Mouse (Mus musculus): ENCODE measurements around the gene Shb. TPM values are rescaled to one million over a fixed set of nuclear protein-coding genes. Genes with fewer than 3 reads are reported as not detected.

Gene Shb
- polyA plus RNA-seq, 1 experiment from 2014 or later = 7.2 TPM

DNA sequence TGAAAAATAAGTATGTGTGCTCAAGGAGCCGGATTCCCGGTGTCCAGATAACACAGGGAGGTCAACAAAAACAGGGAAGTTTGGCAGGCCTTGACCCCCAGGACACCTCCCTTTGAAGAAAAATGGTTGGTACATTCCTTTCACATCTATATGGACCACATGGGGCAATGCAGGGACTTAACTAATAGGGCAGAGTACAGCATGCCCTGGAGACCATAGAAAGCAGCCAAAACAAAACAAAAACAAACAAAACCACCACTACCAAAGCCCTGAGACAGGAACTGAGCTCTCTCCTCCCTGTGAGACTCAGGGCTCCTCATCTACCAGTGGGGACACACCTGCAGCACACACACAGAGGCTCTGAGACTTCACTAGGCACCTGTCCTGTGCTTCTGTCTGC lies 18.9 kb downstream of the Shb start:
- peak overlapping the region; percentile 38 for H3K4me2 ChIP-seq
- H3K27ac ChIP-seq = peak overlapping the region; percentile 62
- no peak overlapping the region for H3K4me3 ChIP-seq
- H3K36me3 ChIP-seq (ENCODE audit: poor library complexity, severe bottlenecking) = no peaks in the 10 kb centered on the region
- 54% methylated on average over 2 of the region's 2 CpGs for WGBS
- no peaks in the 10 kb centered on the region for H3K9me3 ChIP-seq (replicated peaks)
- peaks cover 73% of the 10 kb centered on the region for H3K4me1 ChIP-seq
- H3K9ac ChIP-seq = peak overlapping the region; percentile 35; the same call in 1 of the 2 replicates
- H3K27me3 ChIP-seq = no peaks in the 10 kb centered on the region; the same call in 1 of the 2 replicates
- ATAC-seq = no peak

DNA sequence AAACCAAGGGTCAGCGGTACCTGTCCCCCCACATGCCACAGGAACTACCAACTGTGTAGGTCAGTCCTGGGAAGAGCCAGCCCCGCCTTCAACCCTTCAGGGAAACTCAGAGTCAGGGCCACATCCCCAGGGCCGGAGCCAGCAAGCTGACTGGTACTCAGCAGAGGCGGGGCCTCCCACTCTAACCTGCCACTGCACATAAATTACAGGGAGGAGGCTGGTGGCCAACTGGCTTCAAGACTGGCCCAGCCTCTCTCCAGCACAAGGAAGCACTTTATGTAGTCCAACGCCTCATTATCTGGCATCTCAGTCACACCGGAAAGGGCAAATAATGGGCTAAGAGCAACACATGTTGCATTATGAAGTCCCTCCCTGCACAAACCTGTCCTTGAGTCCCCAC lies 22.1 kb downstream of the Shb start:
- Histone ChIP-seq H3K4me3 (no peak overlapping the region), H3K27ac (no peak overlapping the region), H3K9me3 (replicated peaks) (no peaks in the 10 kb centered on the region), H3K36me3 (ENCODE audit: poor library complexity, severe bottlenecking) (no peaks in the 10 kb centered on the region), H3K4me1 (peaks cover 69% of the 10 kb centered on the region), H3K4me2 (peak overlapping the region; percentile 10; the same call in 1 of the 2 replicates), H3K9ac (no peak overlapping the region), H3K27me3 (no peaks in the 10 kb centered on the region)
- ATAC-seq = no peak
- 49% methylated on average over 6 of the region's 6 CpGs for WGBS

DNA sequence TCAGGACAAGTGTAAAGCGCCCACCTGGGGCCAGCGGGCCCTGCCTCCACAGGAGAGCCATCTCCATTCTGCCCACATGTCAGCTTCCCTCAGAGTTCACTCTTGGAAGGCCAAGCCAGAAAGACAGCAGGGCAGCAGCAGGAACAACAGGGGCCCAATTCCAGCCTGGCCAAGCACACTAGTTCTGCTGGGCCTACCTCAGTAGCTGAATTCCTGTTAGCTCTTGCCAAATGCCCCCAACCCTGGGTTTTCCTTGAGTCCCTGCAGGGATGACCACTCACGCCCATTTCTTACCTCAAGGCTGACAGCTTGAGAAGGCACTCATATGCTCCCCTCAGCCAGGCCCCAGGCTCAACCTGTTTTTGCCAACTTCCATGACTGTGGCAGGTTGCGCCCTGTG lies 22.9 kb downstream of the Shb start:
- H3K27me3 ChIP-seq = no peaks in the 10 kb centered on the region
- 81% methylated on average over 4 of the region's 4 CpGs for WGBS
- no peak overlapping the region for H3K9ac ChIP-seq
- ATAC-seq = no peak
- H3K4me1 ChIP-seq = peaks cover 65% of the 10 kb centered on the region
- no peak overlapping the region for H3K4me3 ChIP-seq
- no peak overlapping the region for H3K4me2 ChIP-seq
- H3K36me3 ChIP-seq (ENCODE audit: poor library complexity, severe bottlenecking) = no peaks in the 10 kb centered on the region
- H3K27ac ChIP-seq = peak overlapping the region; percentile 67; the same call in 1 of the 2 replicates
- H3K9me3 ChIP-seq (replicated peaks) = no peaks in the 10 kb centered on the region

DNA sequence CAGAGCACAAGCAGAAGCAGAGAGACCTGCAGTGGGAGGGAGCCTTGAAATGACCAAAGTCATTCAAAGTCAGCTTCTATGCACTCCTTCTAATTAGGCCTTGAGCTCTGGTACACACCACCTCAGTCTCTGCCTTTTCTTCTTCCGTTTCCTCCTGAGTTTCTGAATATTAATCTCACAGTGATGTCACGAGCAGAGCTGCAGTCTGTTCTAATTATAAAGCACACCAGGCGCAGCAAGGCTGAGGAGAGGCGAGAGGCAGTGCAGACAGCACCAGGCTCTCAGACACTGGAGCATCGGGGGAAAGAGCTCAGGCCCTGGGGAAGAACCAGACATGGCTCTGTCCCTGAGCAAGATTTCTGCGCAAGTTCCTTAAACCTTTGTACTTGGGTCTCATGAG lies 23.8 kb downstream of the Shb start:
- H3K4me2 ChIP-seq = no peak overlapping the region
- H3K9me3 ChIP-seq (replicated peaks) = no peaks in the 10 kb centered on the region
- peak; percentile 66 for ATAC-seq
- peak overlapping the region; percentile 43; the same call in 1 of the 2 replicates for H3K9ac ChIP-seq
- peaks cover 65% of the 10 kb centered on the region for H3K4me1 ChIP-seq
- no peaks in the 10 kb centered on the region for H3K27me3 ChIP-seq
- no peaks in the 10 kb centered on the region for H3K36me3 ChIP-seq (ENCODE audit: poor library complexity, severe bottlenecking)
- WGBS = 30% methylated on average over 6 of the region's 6 CpGs
- no peak overlapping the region for H3K4me3 ChIP-seq
- peak overlapping the region; percentile 67 for H3K27ac ChIP-seq

DNA sequence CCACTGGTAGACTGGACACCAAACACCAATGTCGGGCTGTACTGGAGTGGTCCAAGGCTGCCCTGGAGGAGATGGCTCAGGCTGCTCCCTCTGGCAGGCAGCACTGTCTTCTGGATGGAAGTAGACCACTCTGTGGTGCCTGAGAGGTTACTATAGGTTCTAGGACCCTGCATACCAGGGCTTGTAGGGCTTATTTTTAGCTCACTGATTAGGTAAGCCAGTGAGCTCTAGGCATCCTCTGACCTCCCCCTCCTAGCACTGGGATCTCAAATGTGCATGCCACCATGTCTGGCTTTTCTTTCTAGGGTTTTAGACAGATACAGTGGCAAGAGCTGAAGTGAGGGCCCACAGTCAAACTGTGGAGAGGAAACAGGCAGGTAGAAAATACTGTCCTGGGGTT lies 24.8 kb downstream of the Shb start:
- 83% methylated on average over 1 of the region's 1 CpGs for WGBS
- H3K36me3 ChIP-seq (ENCODE audit: poor library complexity, severe bottlenecking) = no peaks in the 10 kb centered on the region
- H3K4me3 ChIP-seq = no peak overlapping the region
- no peak for ATAC-seq
- peaks cover 62% of the 10 kb centered on the region for H3K4me1 ChIP-seq
- no peaks in the 10 kb centered on the region for H3K27me3 ChIP-seq
- no peak overlapping the region for H3K9ac ChIP-seq
- no peaks in the 10 kb centered on the region for H3K9me3 ChIP-seq (replicated peaks)
- no peak overlapping the region for H3K4me2 ChIP-seq
- 0 out of 2 replicates have a peak overlapping the region, but pooled peaks have one; percentile 67 for H3K27ac ChIP-seq

DNA sequence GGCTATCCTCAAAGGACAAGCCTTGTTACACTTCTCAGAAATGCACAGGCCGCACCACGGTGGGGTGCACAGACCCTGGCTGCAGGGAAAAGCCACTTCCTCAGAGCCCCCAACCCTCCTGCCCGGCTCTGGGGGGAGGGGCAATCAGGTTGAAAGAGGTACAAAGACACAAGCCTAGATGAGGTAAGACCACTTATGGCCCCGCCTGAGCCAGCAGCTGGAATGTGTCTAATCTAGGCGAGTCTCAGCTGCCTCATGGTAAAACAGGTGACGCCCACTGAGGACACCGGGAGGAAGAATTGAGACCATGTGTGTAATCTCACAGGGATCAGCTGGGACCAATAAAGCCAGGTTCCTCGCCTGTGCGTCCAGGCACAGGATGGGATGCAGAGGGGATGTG lies 25.2 kb downstream of the Shb start:
- Histone ChIP-seq H3K36me3 (ENCODE audit: poor library complexity, severe bottlenecking) (no peaks in the 10 kb centered on the region), H3K27ac (no peak overlapping the region), H3K27me3 (no peaks in the 10 kb centered on the region), H3K4me1 (peaks cover 62% of the 10 kb centered on the region), H3K4me3 (no peak overlapping the region), H3K9me3 (replicated peaks) (no peaks in the 10 kb centered on the region), H3K9ac (no peak overlapping the region), H3K4me2 (no peak overlapping the region)
- 63% methylated on average over 9 of the region's 9 CpGs for WGBS
- no peak for ATAC-seq

DNA sequence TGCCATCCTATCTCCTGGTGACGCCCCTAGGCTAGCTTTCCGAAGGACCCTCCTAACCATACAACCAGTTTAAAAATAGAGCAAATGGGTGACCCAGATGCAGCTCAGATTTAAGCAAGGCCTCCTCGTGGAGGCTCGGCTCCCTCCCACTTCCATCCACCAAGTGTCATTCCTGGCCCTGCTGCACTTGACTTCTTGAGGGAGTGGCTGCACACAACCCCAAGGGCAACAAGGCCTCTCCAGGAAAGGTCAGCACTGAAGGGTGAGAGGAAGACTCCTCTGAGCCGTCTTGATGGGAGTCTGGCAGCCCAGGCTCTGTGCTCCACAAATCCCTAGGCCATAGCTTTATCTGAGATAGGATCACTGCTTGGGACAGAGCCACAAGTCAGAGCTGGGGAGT lies 25.7 kb downstream of the Shb start:
- H3K27me3 ChIP-seq = no peaks in the 10 kb centered on the region
- H3K9ac ChIP-seq = peak overlapping the region; percentile 22; the same call in 1 of the 2 replicates
- H3K36me3 ChIP-seq (ENCODE audit: poor library complexity, severe bottlenecking) = no peaks in the 10 kb centered on the region
- H3K9me3 ChIP-seq (replicated peaks) = no peaks in the 10 kb centered on the region
- no peak overlapping the region for H3K27ac ChIP-seq
- 76% methylated on average over 5 of the region's 5 CpGs for WGBS
- no peak overlapping the region for H3K4me2 ChIP-seq
- H3K4me3 ChIP-seq = no peak overlapping the region
- H3K4me1 ChIP-seq = peaks cover 62% of the 10 kb centered on the region
- no peak for ATAC-seq

DNA sequence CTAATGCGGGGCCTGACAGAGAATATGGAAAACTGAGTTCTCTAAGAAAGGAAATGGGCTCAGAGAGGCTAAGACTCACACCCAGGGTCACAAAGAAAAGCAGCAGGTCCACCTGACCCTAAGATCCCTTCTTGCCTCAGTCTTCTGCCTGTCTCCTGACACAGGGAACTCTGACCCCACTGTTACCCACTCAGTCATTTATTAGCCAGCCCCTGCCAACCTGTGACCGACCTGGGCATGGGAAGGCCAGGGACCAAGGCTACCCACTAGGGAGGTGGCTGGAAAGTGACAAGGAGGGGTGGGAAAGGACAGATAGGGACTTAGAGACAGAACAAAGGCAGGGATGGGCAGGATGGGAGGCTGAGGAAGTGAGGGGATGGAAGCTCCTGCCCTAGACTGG lies 26.6 kb downstream of the Shb start:
- no peaks in the 10 kb centered on the region for H3K36me3 ChIP-seq (ENCODE audit: poor library complexity, severe bottlenecking)
- peak overlapping the region; percentile 22; the same call in 1 of the 2 replicates for H3K9ac ChIP-seq
- 88% methylated on average over 2 of the region's 2 CpGs for WGBS
- ATAC-seq = no peak
- H3K27ac ChIP-seq = no peak overlapping the region
- H3K4me2 ChIP-seq = no peak overlapping the region
- no peaks in the 10 kb centered on the region for H3K27me3 ChIP-seq
- H3K4me3 ChIP-seq = no peak overlapping the region
- no peaks in the 10 kb centered on the region for H3K9me3 ChIP-seq (replicated peaks)
- H3K4me1 ChIP-seq = peaks cover 67% of the 10 kb centered on the region

DNA sequence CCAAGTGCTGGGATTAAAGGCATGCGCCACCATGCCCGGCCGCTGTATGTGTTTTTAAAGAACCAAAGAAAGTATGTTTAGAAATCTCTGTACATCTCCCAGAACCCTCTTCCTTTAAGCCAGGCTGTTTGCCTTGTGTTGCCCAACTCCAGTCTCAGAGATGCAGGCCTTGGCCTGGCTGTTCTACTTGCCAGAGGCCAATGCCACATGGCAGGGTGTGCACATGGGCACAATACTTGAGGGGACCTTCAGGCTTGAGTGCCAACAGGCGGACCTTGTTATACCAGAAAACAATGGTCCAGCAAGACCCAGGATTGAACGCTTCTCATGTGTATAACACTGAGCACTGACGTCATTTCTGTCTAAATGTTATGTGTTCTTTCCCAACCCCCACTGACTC lies 27.1 kb downstream of the Shb start:
- WGBS = 91% methylated on average over 6 of the region's 6 CpGs
- Histone ChIP-seq H3K4me1 (peaks cover 67% of the 10 kb centered on the region), H3K4me2 (no peak overlapping the region), H3K27ac (no peak overlapping the region), H3K36me3 (ENCODE audit: poor library complexity, severe bottlenecking) (no peaks in the 10 kb centered on the region), H3K27me3 (no peaks in the 10 kb centered on the region), H3K4me3 (no peak overlapping the region), H3K9ac (no peak overlapping the region), H3K9me3 (replicated peaks) (no peaks in the 10 kb centered on the region)
- no peak for ATAC-seq

DNA sequence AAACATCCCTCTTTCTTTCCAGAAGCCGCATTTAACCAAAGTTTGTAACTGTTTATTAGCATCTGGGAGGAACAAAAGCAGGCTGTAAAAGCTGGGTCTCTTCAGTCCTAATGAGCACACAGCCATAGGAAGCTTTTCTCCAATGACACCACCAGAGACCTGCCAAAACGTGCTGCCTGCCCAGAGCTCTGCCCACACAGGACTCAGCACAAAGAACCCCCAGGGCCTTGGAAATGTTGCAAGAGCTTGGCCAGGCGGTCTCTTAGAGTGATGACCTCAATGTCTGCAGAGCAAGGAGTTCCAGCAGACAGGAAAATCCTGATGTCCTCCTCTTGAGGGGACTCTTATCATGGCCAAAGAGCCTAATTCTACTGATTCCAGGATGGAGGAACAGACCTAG lies 28.5 kb downstream of the Shb start:
- H3K4me1 ChIP-seq = peaks cover 67% of the 10 kb centered on the region
- WGBS = 30% methylated on average over 3 of the region's 3 CpGs

DNA sequence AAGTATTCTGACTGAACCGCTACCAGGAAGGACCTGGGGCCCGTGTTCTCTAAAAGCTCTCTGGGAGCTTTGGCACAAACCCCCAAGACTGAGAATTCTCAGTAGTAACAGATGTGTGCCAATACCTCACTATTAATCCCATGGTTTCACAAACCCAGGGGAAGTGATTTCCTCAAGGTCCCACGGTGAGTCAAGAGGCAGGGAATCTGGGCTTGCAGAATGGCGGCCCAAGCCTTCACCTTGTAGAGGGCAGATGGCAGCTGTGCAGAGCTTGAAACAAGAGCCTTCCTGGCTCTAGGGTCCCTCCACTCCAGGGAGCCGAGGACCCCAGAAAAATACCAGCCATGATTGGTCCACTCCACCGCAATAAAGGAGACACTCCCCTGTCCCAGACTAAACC lies 28.9 kb downstream of the Shb start:
- 81% methylated on average over 6 of the region's 6 CpGs for WGBS
- Histone ChIP-seq H3K27ac (no peak overlapping the region), H3K36me3 (ENCODE audit: poor library complexity, severe bottlenecking) (no peaks in the 10 kb centered on the region), H3K4me1 (peaks cover 67% of the 10 kb centered on the region), H3K4me3 (no peak overlapping the region), H3K9ac (no peak overlapping the region), H3K27me3 (no peaks in the 10 kb centered on the region), H3K9me3 (replicated peaks) (no peaks in the 10 kb centered on the region), H3K4me2 (no peak overlapping the region)
- no peak for ATAC-seq

More for the DNA sequence above, 28.5 kb downstream of the Shb start:
- Histone ChIP-seq H3K27me3 (no peaks in the 10 kb centered on the region), H3K4me2 (no peak overlapping the region), H3K36me3 (ENCODE audit: poor library complexity, severe bottlenecking) (no peaks in the 10 kb centered on the region), H3K27ac (no peak overlapping the region; the same call in 1 of the 2 replicates), H3K4me3 (no peak overlapping the region), H3K9ac (no peak overlapping the region), H3K9me3 (replicated peaks) (no peaks in the 10 kb centered on the region)
- ATAC-seq = no peak

DNA sequence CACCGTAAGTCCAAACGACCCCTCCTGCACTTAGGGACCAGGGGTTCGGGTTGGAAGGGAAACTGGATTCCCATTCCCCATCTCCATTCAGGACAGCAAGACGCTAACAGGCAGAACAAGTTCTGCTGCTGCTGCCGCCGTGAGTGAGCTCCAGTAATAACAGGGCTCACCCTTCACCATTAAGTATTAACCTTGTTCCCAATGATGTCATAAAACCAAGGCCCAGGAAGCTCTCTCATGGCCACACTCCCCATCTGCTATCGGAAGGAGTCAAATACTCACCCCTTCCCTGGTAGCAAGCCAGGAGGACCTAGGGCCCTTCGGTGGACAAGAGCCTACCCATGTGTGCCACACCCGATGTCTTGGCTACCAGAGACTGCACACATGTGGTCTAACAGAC lies 30.3 kb downstream of the Shb start:
- ATAC-seq = no peak
- peaks cover 67% of the 10 kb centered on the region for H3K4me1 ChIP-seq

DNA sequence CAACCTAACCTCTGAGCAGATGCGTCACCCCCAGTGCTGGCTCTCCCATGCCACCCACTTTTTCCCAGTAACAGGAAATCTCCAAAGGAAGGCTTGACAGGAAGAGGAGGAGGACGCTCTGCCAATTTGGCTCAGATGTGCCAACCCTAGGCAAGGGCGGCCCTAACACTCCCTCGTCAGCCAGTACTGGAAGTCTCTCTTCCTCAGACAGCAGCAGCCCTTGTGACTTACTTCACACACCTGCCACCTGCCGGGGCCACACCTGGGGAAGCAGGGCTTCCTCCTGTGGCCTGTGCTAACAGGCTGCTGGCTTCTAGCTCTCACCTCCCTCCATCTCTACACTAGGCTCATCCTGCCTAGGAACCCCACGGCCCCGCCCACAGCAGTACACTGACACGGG lies 31.9 kb downstream of the Shb start:
- H3K36me3 ChIP-seq (ENCODE audit: poor library complexity, severe bottlenecking) = no peaks in the 10 kb centered on the region
- no peak overlapping the region for H3K4me3 ChIP-seq
- 81% methylated on average over 8 of the region's 8 CpGs for WGBS
- H3K27me3 ChIP-seq = no peaks in the 10 kb centered on the region
- no peak overlapping the region for H3K27ac ChIP-seq
- ATAC-seq = no peak
- H3K9me3 ChIP-seq (replicated peaks) = no peaks in the 10 kb centered on the region
- no peak overlapping the region for H3K4me2 ChIP-seq
- H3K4me1 ChIP-seq = peaks cover 72% of the 10 kb centered on the region
- H3K9ac ChIP-seq = no peak overlapping the region

More for the DNA sequence above, 30.3 kb downstream of the Shb start:
- no peaks in the 10 kb centered on the region for H3K9me3 ChIP-seq (replicated peaks)
- no peaks in the 10 kb centered on the region for H3K27me3 ChIP-seq
- H3K4me3 ChIP-seq = no peak overlapping the region
- H3K9ac ChIP-seq = no peak overlapping the region
- no peak overlapping the region for H3K27ac ChIP-seq
- 94% methylated on average over 9 of the region's 9 CpGs for WGBS
- H3K4me2 ChIP-seq = no peak overlapping the region
- no peaks in the 10 kb centered on the region for H3K36me3 ChIP-seq (ENCODE audit: poor library complexity, severe bottlenecking)
